Mouse (Mus musculus) ES-E14 (cell line): ENCODE results near the gene Oxct1.

Source experiments
- CHD2 ChIP-seq: IDR thresholded peaks from 2 replicates; pipeline ENCODE4 v1.6.1; 2014; ENCODE audit warnings: mild to moderate bottlenecking, low read depth, low read length, inconsistent platforms
- HCFC1 ChIP-seq: IDR thresholded peaks from 2 replicates; pipeline ENCODE4 v1.6.1; 2012; ENCODE audit warnings: low read length, inconsistent platforms, borderline replicate concordance; ENCODE audit not compliant: insufficient read depth
- MAFK ChIP-seq: IDR thresholded peaks from 2 replicates; pipeline ENCODE4 v1.6.1; 2014; ENCODE audit warnings: mild to moderate bottlenecking, low read depth, low read length, inconsistent platforms; ENCODE audit not compliant: insufficient read depth
- ZC3H11A ChIP-seq: IDR thresholded peaks from 2 replicates; pipeline ENCODE4 v1.6.1; 2012; ENCODE audit warnings: low read depth, mild to moderate bottlenecking, inconsistent platforms, low read length, borderline replicate concordance
- ZNF384 ChIP-seq: IDR thresholded peaks from 2 replicates; pipeline ENCODE4 v1.6.1; 2012; ENCODE audit warnings: low read depth, low read length, inconsistent platforms

- no peak for TF ChIP-seq ZNF384
- no peak; the same call in 1 of the 2 replicates for TF ChIP-seq ZC3H11A
- TF ChIP-seq CHD2 = no peak
- no peak for TF ChIP-seq MAFK
- TF ChIP-seq HCFC1 = no peak
Observed at GRCm38 (mm10) chr15:3987981-3988380, 38.2 kb upstream of the Oxct1 start.
